Mouse (Mus musculus) brain, embryonic 14.5 days (tissue): ENCODE measurements at regions not wholly inside any gene's neighbourhood (a gene's known extent, or its start where the extent isn't known, plus 50 kb on each side); places are given as distances from the start of the nearest gene placed in this dataset.

Experiments used
- DNase-seq: peaks from one replicate; pipeline ENCODE4 v3.0.0-alpha.2; 2011; ENCODE audit warnings: low read depth
- CTCF ChIP-seq: fragments of 200-500 bp; IDR thresholded peaks from 2 replicates; pipeline ENCODE4 v1.5.1; 2012; ENCODE audit warnings: inconsistent platforms, mild to moderate bottlenecking, moderate library complexity, borderline replicate concordance; ENCODE audit not compliant: insufficient read depth, insufficient read length; ENCODE audit errors: extremely low read depth
- POLR2A ChIP-seq: fragments of 200-500 bp; IDR thresholded peaks from 2 replicates; pipeline ENCODE4 v1.6.1; 2012; ENCODE audit warnings: mild to moderate bottlenecking, inconsistent platforms, borderline replicate concordance; ENCODE audit not compliant: poor library complexity, insufficient read depth, insufficient read length, severe bottlenecking; ENCODE audit errors: extremely low read depth

DNA sequence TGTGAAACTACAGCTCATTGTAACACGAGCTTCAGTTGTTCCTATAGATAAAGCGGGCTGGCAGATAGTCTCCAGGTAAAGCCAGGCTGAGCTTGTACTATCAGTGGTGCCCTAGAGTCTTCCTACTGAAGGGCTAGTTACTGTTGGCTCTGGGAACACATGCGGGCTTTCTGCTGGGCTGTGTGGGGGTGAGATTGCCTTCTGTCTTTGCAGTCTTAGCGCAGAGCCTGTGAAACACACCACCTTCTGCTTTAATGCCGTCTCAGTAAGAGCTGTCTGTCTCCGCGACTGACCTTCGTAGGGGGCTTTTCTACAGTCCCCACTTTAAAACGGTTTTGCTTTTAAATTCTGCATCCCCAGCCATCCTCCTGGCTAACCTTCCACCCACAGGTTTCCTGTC is 76.7 kb downstream of the Trim29 start:
- TF ChIP-seq CTCF (no peak), POLR2A (no peak)
- no peak for DNase-seq

DNA sequence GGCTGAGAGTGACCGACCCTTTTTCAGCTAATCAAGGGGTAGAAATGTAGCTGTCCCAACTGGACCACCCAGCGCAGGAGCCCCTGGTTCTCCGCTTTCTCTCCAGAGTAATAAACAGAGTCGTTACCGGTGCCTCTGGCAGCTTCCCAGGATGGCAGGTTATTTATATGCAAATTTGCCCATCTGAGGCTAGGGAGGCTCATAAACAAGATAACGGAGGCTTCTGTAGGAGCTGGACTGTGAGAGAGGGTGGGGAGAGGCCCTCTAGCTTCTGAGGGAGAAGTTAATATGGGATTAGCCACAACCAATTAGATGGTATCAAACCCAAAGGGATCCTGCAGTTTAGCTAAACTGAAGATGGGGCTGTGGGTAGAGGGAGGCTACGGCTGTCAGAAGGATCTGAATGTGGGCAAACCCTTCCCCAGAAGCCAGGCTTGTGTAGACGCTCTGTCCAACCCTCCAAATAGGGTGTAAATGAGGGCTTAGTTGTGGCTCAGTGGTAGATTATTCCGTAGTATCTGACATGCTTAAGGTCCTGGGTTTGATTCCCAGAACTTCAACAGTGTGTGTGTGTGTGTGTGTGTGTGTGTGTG is 78.9 kb downstream of the Trim29 start:
- TF ChIP-seq POLR2A (no peak), CTCF (no peak)
- DNase-seq: peak; percentile 87

DNA sequence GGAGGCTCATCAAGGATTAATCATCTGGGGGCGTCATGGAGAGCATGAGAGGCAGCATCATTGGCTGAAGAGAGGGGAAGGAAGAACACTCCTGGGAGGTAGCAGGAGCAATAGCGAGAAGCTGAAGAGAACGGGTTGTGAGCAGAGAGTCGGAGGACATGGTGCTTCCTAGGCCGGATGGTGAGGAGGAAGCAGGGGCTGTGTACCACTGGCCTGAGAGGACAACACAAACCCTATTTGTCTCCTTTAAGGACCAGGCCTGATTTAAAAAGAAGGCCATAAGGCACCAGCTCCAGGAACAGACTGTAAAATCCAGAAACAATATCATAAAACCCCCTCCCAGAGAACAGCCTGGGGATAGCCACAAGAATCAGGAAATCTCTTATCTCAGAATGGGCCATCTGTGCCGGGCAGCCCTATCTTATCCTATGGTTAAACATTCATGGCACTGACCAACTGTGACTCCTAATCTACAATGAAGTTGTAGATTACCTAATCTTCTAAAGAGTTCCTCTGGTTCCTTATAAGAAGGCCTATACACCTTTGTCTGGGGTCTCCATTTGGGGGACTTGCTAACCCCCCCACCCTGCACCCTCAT is 81.9 kb downstream of the Trim29 start:
- TF ChIP-seq CTCF (no peak), POLR2A (no peak)

DNA sequence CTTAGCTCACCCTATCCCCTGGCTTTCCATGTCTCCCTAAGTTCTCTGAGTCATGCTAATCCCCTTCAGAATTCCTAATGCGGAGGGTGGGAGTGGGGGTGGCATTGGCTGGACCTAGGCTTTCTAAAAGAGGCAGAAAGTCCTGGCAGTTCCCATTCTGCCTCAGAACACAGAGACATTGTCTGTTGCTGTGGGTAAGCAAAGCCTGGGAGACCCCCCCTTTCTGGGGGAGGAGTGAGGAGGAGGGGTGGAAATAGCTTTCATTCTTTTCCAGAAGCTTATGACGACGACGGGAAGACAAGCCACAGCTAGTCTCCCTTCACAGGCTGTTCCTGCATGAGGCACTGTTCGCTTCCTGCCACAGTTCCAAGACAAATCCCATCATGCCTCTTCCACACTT is 83.6 kb downstream of the Trim29 start:
- DNase-seq: peak; percentile 66
- TF ChIP-seq POLR2A: no peak
- TF ChIP-seq CTCF: no peak

More for the DNA sequence above, 81.9 kb downstream of the Trim29 start:
- no peak for DNase-seq

DNA sequence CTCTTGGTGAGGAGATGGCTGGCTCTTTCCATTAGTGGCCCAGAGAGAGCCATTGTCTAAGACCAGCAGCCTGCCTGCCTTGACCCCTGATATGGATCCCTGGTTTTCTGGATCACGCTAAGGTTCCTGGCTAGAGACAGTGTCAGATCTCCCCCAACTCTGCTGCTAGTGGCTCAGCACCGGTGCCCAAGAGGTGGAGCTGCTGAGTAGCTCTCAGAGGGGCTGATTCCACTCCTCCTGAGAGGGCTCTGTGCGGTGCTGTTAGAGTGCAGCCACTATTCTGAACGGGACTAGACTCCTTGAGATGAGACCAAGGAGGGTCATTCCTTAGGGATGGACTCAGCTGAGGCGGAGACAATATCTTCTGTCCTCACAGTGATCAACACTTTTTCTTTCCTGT is 84.6 kb downstream of the Trim29 start:
- TF ChIP-seq POLR2A (no peak), CTCF (peak; percentile 23; the same call in 1 of the 2 replicates)
- DNase-seq: no peak

DNA sequence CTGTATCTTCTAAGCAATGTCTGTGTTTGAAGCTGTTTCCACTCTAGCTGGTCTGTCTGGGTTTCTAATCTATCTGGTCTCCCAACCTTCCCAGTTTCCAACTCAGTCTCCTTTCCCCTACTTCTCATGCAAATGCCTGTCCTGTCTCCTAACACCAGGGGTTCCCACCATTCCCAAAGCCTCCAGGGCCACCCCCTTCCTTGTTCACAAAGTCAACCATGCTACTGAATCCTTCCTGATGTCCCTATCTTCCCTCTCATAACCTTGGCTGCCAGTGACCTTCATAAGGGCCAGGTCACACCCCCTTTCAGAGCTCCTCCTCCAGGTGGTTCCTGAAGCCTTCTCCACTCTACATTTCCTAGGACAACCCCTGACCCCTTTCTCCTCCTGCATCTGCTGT is 85.9 kb downstream of the Trim29 start:
- no peak for DNase-seq
- TF ChIP-seq POLR2A: no peak
- no peak for TF ChIP-seq CTCF

DNA sequence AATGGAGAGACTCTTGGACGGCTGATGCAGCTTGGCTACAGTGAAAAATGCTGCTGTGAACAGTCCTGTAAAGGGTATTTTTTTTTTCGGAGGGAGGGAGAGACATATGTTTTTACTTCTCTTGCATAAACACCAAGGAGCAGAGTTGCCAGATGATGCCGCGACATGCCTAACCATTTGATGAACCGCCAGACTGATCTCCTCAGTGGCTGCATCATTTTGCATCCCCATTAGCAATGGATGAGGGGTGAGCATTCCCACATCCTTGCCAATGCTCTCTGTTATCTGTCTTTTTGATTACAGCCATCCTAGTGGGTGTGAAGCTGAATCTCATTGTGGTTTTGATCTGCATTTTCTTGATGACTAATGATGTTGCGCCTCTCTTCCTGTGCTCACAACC is 97.8 kb downstream of the Trim29 start:
- no peak for TF ChIP-seq CTCF
- no peak for TF ChIP-seq POLR2A
- DNase-seq: peak; percentile 69

DNA sequence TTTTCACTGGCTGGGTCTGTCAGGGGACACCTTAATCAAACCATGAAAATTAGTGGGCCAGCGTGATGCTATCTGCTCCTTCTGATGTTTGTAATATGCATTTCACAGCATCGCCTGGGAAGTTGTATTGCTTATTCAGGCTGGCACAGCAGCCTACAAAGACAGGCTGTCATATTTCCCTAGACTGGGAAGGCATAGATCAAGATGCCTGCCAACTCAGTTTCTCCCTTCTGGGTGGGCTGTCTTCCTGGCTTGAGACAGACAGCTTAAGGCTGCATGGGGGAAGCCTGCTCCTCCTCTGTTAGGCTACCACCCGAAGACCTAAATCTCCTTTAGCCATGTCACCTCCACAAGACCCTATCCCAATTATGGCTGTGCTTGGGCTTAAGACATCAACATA is 101.8 kb downstream of the Trim29 start:
- TF ChIP-seq CTCF (no peak), POLR2A (no peak)
- peak; percentile 73 for DNase-seq

DNA sequence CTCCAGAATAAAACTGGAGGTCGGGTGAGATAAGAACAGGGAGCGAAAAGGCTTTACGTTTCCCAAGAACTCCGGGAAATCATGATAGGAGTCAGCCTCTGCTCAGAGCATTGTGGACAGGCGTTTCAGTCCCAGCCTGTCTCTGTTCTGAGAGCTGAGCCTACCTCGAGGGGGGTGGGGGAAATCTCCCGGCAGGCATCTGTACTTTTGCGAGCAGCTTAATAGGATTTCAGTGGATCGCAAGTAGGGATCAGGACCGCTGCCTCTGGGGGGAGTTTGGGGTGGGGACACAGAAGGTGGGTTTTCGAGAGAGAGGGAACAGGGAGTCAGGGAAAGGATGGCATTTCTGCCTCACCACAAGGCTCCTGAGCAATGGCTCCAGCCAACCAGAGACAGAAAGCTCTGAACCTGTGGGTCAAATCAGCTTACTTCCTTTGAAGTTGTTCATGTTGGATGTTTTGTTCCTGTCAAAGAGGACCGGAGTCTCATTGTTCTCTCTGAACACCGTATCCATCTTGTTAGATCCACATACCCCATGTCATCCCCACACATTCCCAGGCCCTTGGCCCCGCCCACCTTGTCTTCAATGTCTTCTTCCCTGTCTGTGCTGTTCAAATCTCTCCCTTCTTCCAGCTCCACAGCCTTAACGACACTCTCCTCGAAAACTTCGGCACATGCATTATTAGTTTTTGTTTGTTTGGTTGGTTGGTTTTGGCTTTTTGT is 109.5 kb downstream of the Trim29 start:
- TF ChIP-seq CTCF (no peak), POLR2A (no peak)
- DNase-seq: peak; percentile 58

DNA sequence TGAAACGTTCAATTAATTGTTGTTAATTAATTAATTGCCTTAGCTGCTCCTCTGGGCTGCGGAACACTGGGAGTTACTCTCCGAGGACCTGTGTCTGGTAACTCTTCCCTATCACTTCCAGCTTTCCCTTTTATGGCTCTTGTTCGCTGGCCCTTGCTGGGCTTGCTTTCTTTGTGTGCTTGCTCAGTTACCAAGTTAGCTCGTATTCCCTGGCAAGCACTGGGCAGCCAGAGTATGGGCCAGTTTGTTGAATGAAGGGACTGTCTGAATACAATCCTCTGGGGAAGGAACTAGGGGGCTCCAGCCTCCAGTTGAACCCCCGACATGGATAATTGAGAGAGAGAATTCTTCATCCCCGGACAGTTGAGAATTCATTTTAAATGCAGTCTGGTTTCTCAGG is 116.4 kb downstream of the Trim29 start:
- TF ChIP-seq POLR2A: no peak
- TF ChIP-seq CTCF: no peak
- DNase-seq: peak; percentile 51

DNA sequence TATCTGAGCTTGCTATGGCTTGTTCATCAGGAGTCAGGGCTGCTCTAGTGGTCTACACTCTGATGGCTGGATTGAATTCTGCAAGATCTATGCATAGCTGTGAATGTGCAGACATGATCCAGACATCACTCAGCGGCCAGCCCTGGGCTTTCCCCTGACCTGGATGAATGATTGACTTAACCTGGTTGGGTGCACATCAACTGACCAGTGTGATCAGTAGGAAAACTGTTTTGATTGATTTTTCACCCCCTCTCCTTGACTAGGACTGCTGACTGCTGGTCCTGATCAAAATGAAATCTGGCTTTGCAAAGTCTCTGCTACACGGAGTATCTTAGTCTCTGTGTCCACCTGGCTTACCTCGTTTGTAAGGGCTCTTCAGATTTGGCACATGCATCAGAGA is 123.3 kb downstream of the Trim29 start:
- DNase-seq: no peak
- TF ChIP-seq CTCF (no peak), POLR2A (no peak)

DNA sequence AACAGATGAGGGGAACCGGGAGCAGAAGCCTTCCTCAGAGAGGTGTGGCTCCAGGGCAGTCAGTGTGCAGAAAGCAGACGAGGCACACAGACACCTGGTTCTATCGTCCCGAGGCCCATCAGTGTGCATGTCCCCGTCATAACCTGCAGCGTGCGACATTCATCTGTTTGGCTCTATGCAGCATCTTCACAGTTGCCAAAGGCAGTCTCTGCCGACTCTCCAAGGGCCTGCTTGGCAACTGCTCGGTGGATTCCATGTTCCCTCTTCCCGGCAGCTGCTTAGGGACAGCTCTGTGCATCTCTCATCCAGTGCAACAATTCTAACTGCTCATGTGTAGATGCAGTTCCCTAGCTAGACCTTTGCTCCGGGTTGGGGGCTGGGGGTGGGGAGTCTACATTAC is 127.8 kb downstream of the Trim29 start:
- DNase-seq: no peak
- TF ChIP-seq POLR2A: no peak
- TF ChIP-seq CTCF: no peak

DNA sequence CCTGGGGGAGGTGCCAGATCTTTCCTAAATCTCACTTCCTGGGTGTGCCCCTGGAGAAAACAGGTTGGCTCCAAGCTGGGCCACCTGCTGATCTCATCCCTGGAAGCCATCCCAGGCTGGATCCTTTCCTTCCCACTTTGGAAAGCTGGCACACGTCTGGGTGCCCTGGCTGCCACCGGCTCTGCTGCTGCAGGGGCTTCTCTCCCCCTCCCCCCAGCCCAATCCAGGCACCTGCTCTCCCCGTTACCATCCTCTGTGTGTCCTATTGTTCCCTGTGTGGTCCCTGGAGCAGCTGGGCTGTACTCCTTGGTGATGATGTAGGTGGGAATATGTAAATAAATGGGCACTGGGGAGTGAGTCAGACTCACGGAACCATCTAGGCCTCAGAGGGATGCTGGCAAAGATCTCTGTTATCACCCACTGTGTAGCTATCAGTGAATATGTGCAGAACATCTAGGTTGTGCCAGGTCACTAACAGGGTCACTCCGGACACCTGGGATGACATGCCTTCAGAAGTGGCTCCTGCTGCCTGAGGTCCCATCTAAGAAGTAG is 130.4 kb downstream of the Trim29 start:
- DNase-seq: peak; percentile 69
- TF ChIP-seq POLR2A (no peak), CTCF (no peak)
